Mouse (Mus musculus) neural tube, embryonic 14.5 days (tissue): ENCODE measurements around the gene Asgr1. TPM values are rescaled to one million over a fixed set of nuclear protein-coding genes. Genes with fewer than 3 reads are reported as not detected.
"Not testable (repeated sequence)": the region's sequence is repeated elsewhere in the genome, so short reads cannot be mapped to it uniquely, and the experiment has no call there.

Experiments
- ATAC-seq: fragments of 200-750 bp; cut with Nextera tagmentation; 2 replicates; pipeline ENCODE4 v1.8.0; 2017; ENCODE audit warnings: low read depth, mild to moderate bottlenecking, moderate TSS enrichment, moderate library complexity
- H3K27ac ChIP-seq: fragments of 300-500 bp; sonication (generic); 2 replicates; pipeline ENCODE4 v1.5.1; 2014; ENCODE audit warnings: low read depth, mild to moderate bottlenecking, control low read depth, low read length, moderate library complexity, mixed read lengths
- H3K27me3 ChIP-seq: fragments of 300-500 bp; sonication (generic); 2 replicates; pipeline ENCODE4 v1.6.1; 2014; ENCODE audit warnings: low read length; ENCODE audit not compliant: control insufficient read depth, insufficient read depth
- H3K36me3 ChIP-seq: fragments of 300-500 bp; sonication (generic); 2 replicates; pipeline ENCODE4 v1.6.1; 2014; ENCODE audit warnings: low read length, mixed read lengths; ENCODE audit not compliant: control insufficient read depth, insufficient read depth
- H3K4me1 ChIP-seq: fragments of 300-500 bp; sonication (generic); 2 replicates; pipeline ENCODE4 v1.6.1; 2014; ENCODE audit warnings: low read length; ENCODE audit not compliant: control insufficient read depth, insufficient read depth
- H3K4me2 ChIP-seq: fragments of 300-500 bp; sonication (generic); 2 replicates; pipeline ENCODE4 v1.6.1; 2014; ENCODE audit warnings: mild to moderate bottlenecking, low read depth, low read length, control low read depth
- H3K4me3 ChIP-seq: fragments of 300-500 bp; sonication (generic); 2 replicates; pipeline ENCODE4 v1.5.1; 2014; ENCODE audit warnings: low read depth, low read length, control low read depth, mixed read lengths
- H3K9ac ChIP-seq: fragments of 300-500 bp; sonication (generic); replicated peaks from 2 replicates; pipeline ENCODE4 v1.6.1; 2014; ENCODE audit warnings: low read depth, mild to moderate bottlenecking, control low read depth, low read length, mixed read lengths
- H3K9me3 ChIP-seq: fragments of 300-500 bp; sonication (generic); 2 replicates; pipeline ENCODE4 v1.6.1; 2016; ENCODE audit warnings: low read length; ENCODE audit not compliant: control insufficient read depth
- WGBS: fragments of 180-500 bp; shearing (Covaris S2); extraction: QIAGEN DNeasy Blood & Tissue Kit; methylation state at CpG from one replicate; pipeline ENCODE4 v1.1.7; 2014; 5-methylcytosine and 5-hydroxymethylcytosine counted together
- polyA plus RNA-seq: library from polyadenylated mRNA; unstranded; fragments of >200 nt; fragmentation: Nextera tagmentation; extraction: Ambion mirVana; gene quantifications from 2 replicates; pipeline ENCODE4 v1.2.1, GENCODE M21; 2014

Gene Asgr1
- polyA plus RNA-seq, 1 experiment from 2014 or later = not detected

GRCm38 (mm10) chr11:70015677-70016076 is 38.2 kb upstream of the Asgr1 start:
- Histone ChIP-seq H3K9me3 (no peaks in the 10 kb centered on the region), H3K27ac (no peak overlapping the region), H3K4me2 (peak overlapping the region; percentile 61), H3K4me1 (peaks cover 27% of the 10 kb centered on the region), H3K4me3 (no peak overlapping the region), H3K36me3 (peaks cover 20% of the 10 kb centered on the region), H3K9ac (no peak overlapping the region), H3K27me3 (no peaks in the 10 kb centered on the region)
- 64% methylated on average over 6 of the region's 6 CpGs for WGBS
- no peak for ATAC-seq

GRCm38 (mm10) chr11:70016177-70016576 is 37.7 kb upstream of the Asgr1 start:
- not testable (repeated sequence) for ATAC-seq, H3K9ac ChIP-seq, H3K4me3 ChIP-seq, H3K9me3 ChIP-seq, H3K4me2 ChIP-seq, H3K27me3 ChIP-seq, H3K27ac ChIP-seq
- WGBS = 80% methylated on average over 2 of the region's 2 CpGs
- H3K4me1 ChIP-seq = peaks cover 27% of the 10 kb centered on the region
- H3K36me3 ChIP-seq = peaks cover 15% of the 10 kb centered on the region

GRCm38 (mm10) chr11:70016669-70017068 is 37.2 kb upstream of the Asgr1 start, which contains the start of gene Dlg4:
Dlg4 (plus strand) TSS chr11:70016942.
- Histone ChIP-seq H3K27ac (peak within 1 kb of the TSS; percentile 95; the same call in 1 of the 2 replicates), H3K36me3 (peaks cover 10% of the 10 kb centered on the region), H3K9me3 (no peaks in the 10 kb centered on the region), H3K4me2 (peak within 1 kb of the TSS; percentile 94), H3K4me3 (peak within 1 kb of the TSS; percentile 80), H3K4me1 (peaks cover 27% of the 10 kb centered on the region), H3K9ac (peak within 1 kb of the TSS; percentile 83; the same call in 1 of the 2 replicates), H3K27me3 (no peaks in the 10 kb centered on the region)
- WGBS = 79% methylated on average over 3 of the region's 3 CpGs
- no peak for ATAC-seq

- Histone ChIP-seq H3K9ac (peak overlapping the region; percentile 83; the same call in 1 of the 2 replicates), H3K9me3 (no peaks in the 10 kb centered on the region), H3K36me3 (peaks cover 4% of the 10 kb centered on the region; the same call in 1 of the 2 replicates), H3K4me3 (no peak overlapping the region), H3K27me3 (no peaks in the 10 kb centered on the region), H3K27ac (peak overlapping the region; percentile 22; the same call in 1 of the 2 replicates), H3K4me1 (peaks cover 30% of the 10 kb centered on the region), H3K4me2 (peak overlapping the region; percentile 94)
- ATAC-seq = no peak
- WGBS = 54% methylated on average over 7 of the region's 7 CpGs
Observed at GRCm38 (mm10) chr11:70017199-70017767, 36.6 kb upstream of the Asgr1 start.

- Histone ChIP-seq H3K4me1 (peaks cover 35% of the 10 kb centered on the region), H3K36me3 (peaks cover 1% of the 10 kb centered on the region; the same call in 1 of the 2 replicates), H3K27ac (peak overlapping the region; percentile 95), H3K4me2 (peak overlapping the region; percentile 94), H3K9ac (peak overlapping the region; percentile 83), H3K4me3 (peak overlapping the region; percentile 80), H3K9me3 (no peaks in the 10 kb centered on the region), H3K27me3 (no peaks in the 10 kb centered on the region)
- 2% methylated on average over 23 of the region's 25 CpGs for WGBS
- no peak for ATAC-seq
Observed at GRCm38 (mm10) chr11:70018131-70018990, 35.5 kb upstream of the Asgr1 start.

- H3K9me3 ChIP-seq = no peaks in the 10 kb centered on the region
- peak overlapping the region; percentile 95 for H3K27ac ChIP-seq
- H3K4me3 ChIP-seq = peak overlapping the region; percentile 80
- no peaks in the 10 kb centered on the region for H3K36me3 ChIP-seq
- 16% methylated on average over 2 of the region's 2 CpGs for WGBS
- H3K27me3 ChIP-seq = no peaks in the 10 kb centered on the region
- H3K4me1 ChIP-seq = peaks cover 44% of the 10 kb centered on the region
- no peak for ATAC-seq
- peak overlapping the region; percentile 83 for H3K9ac ChIP-seq
- H3K4me2 ChIP-seq = peak overlapping the region; percentile 94
Observed at GRCm38 (mm10) chr11:70019495-70020021, 34.3 kb upstream of the Asgr1 start.

- WGBS = 18% methylated on average over 8 of the region's 8 CpGs
Observed at GRCm38 (mm10) chr11:70020022-70020631, 33.8 kb upstream of the Asgr1 start.

GRCm38 (mm10) chr11:70020731-70021263 is 33.1 kb upstream of the Asgr1 start:
- no peaks in the 10 kb centered on the region for H3K9me3 ChIP-seq
- peak; percentile 78 for ATAC-seq

More at GRCm38 (mm10) chr11:70020022-70020631, 33.8 kb upstream of the Asgr1 start:
- peak overlapping the region; percentile 95 for H3K27ac ChIP-seq
- H3K4me1 ChIP-seq = peaks cover 43% of the 10 kb centered on the region
- ATAC-seq = no peak
- H3K9ac ChIP-seq = peak overlapping the region; percentile 83
- H3K9me3 ChIP-seq = no peaks in the 10 kb centered on the region
- no peaks in the 10 kb centered on the region for H3K36me3 ChIP-seq
- H3K4me3 ChIP-seq = peak overlapping the region; percentile 80
- H3K27me3 ChIP-seq = no peaks in the 10 kb centered on the region
- peak overlapping the region; percentile 94 for H3K4me2 ChIP-seq

More at GRCm38 (mm10) chr11:70020731-70021263, 33.1 kb upstream of the Asgr1 start:
- H3K27ac ChIP-seq = peak overlapping the region; percentile 95
- 0% methylated on average over 8 of the region's 8 CpGs for WGBS
- H3K27me3 ChIP-seq = no peaks in the 10 kb centered on the region
- H3K4me3 ChIP-seq = peak overlapping the region; percentile 80
- peak overlapping the region; percentile 94 for H3K4me2 ChIP-seq
- H3K9ac ChIP-seq = peak overlapping the region; percentile 44
- no peaks in the 10 kb centered on the region for H3K36me3 ChIP-seq
- H3K4me1 ChIP-seq = peaks cover 46% of the 10 kb centered on the region
